Mouse (Mus musculus): ENCODE results near the gene Lbh. TPM values are rescaled to one million over a fixed set of nuclear protein-coding genes. Genes with fewer than 3 reads are reported as not detected.

Lbh gene
- total RNA-seq, 2 experiments from 2014 or later = 34.2 to 36.1 TPM

DNA sequence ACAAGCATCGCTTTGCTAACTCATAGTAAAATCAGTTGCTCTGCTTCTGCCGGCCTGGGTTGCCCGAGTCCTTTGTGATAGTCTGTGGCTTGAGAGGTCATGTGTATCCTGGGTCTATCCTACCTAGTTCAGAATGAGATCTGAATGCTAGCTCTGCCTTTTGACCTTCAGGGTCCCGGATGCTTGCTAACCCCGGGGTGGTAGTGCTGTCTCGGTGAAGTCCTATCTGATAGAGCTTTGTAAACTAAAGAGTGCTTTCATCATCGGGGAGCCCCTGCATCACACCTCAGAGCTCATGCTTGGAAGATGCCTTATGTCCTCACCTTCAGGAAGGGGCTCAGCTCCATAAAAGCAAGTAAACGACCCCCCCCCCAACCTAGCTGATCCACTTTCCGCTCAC is 19.1 kb downstream of the Lbh start:
- DNase-seq (ENCODE audit: extremely low spot score in 1 of 2, low spot score in 1 of 2) = no peak

- DNase-seq (ENCODE audit: extremely low spot score in 1 of 2, low spot score in 1 of 2) = no peak
Measured at GRCm38 (mm10) chr17:72938026-72938795, 20.1 kb downstream of the Lbh start.

DNA sequence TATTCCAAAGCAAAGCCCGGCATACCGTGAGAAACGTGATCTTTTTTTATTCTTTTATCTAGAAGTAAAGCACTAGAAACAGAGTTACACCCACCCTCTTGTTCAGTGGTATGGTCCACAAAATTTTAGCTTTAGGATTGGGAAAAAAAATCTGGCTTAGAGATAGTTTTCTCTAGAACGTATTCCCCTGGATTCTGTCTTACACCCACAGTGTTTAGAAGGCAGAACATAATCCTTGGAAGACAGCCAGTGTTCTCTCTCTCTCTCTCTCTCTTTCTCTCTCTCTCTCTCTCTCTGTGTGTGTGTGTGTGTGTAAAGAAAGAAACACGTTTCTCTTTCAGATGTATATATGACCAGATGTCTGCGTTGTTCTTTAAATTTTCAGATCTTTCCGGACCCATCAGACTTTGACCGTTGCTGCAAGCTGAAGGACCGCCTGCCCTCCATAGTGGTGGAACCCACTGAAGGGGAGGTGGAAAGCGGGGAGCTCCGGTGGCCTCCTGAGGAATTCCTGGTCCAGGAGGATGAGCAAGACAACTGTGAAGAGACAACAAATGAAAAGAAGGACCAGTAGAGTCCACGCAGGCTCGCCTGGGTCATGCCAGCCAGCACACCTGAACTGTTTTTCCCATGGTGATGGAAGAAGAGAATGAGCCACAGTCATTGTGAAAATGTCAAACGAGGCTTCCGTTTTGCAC is 20.9 kb downstream of the Lbh start:
- no peak for DNase-seq (ENCODE audit: extremely low spot score in 1 of 2, low spot score in 1 of 2)

GRCm38 (mm10) chr17:72939569-72939899 is 21.4 kb downstream of the Lbh start:
- no peak for DNase-seq (ENCODE audit: extremely low spot score in 1 of 2, low spot score in 1 of 2)

DNA sequence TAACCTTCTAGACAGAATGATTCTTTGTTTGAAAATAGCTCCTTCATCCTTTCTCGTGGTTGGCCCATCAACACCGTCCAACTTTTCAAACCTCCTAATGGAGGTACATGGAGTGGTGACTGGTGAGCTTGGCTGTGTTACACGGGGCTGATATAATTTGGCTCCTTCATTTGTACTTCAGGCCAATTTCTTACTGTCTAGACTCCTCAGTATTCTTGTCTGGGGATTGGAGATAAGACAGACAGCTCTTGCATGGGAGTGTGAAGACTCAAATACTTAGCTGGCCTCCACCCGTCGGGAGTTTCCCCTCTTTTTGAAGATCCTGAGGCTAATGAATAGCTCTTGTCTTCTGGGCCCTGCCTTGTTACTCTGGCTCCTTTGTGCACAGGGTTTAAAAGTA is 26.3 kb downstream of the Lbh start:
- no peak for DNase-seq (ENCODE audit: extremely low spot score in 1 of 2, low spot score in 1 of 2)

- DNase-seq (ENCODE audit: extremely low spot score in 1 of 2, low spot score in 1 of 2) = no peak
Measured at GRCm38 (mm10) chr17:72947111-72947859, 29.2 kb downstream of the Lbh start.

GRCm38 (mm10) chr17:72948119-72948518 is 30.0 kb downstream of the Lbh start:
- DNase-seq (ENCODE audit: extremely low spot score in 1 of 2, low spot score in 1 of 2) = no peak

GRCm38 (mm10) chr17:72949247-72949701 is 31.2 kb downstream of the Lbh start:
- DNase-seq (ENCODE audit: extremely low spot score in 1 of 2, low spot score in 1 of 2) = no peak

GRCm38 (mm10) chr17:72951331-72951730 is 33.2 kb downstream of the Lbh start:
- no peak for DNase-seq (ENCODE audit: extremely low spot score in 1 of 2, low spot score in 1 of 2)

- DNase-seq (ENCODE audit: extremely low spot score in 1 of 2, low spot score in 1 of 2) = no peak
Measured at GRCm38 (mm10) chr17:72953811-72954685, 35.9 kb downstream of the Lbh start.

DNA sequence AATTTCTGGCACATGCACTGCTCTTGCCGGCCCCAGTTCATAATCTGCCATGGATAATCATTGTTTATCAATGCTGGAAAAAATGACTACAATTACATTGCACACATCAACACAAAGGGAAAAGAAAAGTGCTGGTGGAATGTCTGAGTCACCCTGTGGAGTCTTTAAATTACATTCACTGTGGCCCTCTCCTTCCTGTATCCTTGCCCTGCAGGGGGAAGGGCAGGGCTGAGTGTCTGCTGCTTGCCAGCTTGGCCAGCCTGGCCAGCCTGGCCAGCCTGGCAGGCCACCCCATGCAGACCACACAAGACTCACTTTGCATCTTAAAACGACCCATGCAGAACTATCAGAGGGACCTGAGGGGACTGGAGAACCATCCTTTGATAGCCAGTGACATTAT is 37.4 kb downstream of the Lbh start:
- DNase-seq (ENCODE audit: extremely low spot score in 1 of 2, low spot score in 1 of 2) = no peak

DNA sequence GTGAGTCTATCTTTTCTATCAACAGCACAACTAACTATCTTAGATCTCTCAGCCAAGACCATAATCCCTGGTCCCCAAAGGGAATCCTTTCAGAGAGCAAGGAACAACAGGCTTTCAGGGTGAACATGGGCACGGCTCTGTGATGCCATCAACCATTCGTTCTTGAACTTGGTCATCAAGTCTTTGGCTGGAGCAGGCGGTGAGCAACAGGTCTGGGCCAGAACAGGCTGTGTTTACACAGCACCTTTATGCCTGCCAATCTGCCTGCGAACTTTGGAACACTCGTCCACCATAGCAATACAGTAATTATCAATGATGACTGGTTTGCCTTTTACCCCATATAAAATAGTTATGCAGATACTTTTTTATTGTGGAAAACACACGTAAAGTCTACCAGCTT is 38.9 kb downstream of the Lbh start:
- DNase-seq (ENCODE audit: extremely low spot score in 1 of 2, low spot score in 1 of 2) = no peak

DNA sequence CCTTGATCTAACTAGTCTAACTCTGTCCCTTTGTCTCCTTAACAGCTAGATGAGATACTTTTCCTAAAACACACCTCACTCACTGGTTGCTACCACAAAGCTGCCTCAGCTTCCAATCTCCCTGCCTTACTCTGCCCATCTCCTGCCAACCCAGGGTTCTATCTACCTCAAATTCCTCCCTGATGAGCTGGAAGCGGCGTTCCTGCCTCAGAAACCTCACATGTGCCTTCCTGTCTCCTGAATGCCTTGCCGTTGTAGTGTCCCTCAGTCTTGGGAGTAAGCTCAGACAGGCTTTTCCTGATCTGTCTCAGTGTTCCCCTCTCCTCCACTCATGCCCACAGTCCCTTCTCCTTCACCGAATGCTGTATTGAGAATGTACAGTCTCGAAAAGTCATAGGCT is 40.8 kb downstream of the Lbh start:
- DNase-seq (ENCODE audit: extremely low spot score in 1 of 2, low spot score in 1 of 2) = no peak

DNA sequence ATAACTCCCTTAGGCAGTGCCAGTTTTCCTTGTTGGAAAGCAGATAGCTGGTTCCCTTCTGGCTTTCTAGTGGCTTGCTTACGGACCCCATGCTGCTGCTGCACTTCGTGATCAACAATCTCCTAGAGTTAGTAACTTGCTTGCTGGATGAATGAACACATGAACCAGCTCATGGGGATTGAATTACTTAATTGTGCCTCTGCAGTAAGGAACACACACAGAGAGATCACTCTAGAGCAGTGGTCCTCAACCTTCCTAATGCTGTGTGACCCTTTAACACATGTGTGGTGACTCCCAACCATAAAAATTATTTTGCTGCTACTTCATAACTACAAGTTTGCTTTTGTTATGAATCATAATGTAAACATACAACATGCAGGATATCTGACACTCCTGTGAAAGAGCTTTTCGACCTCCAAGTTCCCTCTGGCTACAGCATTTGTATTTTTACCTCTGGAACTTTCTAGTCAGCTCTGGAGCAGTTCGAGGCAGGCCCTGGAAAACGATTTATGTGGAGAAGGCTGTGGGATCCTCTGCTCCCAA is 41.5 kb downstream of the Lbh start:
- DNase-seq (ENCODE audit: extremely low spot score in 1 of 2, low spot score in 1 of 2) = no peak

GRCm38 (mm10) chr17:72960243-72960642 is 42.1 kb downstream of the Lbh start:
- no peak for DNase-seq (ENCODE audit: extremely low spot score in 1 of 2, low spot score in 1 of 2)

DNA sequence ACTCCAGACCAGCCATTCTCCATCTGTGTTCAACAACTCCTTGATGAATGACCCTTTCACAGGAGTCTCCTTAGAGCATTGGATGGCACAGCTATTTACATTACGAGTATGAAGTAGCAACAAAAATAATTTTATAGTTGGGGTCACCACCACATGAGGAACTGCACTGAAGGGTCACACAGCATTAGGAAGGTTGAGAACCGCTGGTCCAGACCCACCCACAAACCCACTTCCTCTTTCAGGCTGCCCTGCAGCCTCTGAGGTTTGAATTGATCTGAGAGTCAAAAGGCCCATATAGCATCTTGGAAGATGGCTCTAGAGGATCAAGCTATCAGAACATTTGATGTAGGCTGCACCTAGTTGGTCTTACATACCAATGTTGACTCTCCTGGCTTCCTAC is 42.8 kb downstream of the Lbh start:
- no peak for DNase-seq (ENCODE audit: extremely low spot score in 1 of 2, low spot score in 1 of 2)

DNA sequence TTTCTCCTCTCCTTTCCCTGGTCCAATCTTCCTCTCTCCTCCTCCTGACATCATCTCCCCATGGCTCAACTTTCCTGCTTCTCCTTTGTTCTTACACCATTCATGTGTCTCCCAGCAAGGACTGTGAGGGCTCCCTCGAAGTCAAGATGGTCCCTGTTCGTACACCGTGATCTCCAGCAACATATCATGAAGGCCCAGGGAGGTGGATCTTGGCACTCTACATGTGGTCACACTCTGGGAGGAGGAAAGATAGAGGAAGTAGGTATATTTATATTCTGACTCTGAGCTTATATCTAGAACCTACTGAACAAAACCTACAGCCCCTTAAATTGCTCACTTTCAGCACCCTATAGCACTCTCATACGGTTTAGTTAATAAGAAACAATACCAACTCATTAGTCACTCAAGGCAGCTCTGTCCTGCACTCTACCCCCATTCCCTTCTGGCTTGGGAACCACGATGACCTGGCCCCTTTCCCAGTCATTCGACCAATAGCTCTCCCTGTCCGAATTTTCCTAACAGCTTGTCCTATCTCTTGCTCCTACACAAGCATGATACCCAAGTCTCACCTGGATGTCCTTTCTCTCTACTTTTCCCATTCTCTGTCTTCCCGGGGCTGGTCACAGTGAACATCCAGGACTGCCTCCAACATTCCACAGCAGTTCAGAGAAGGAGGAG is 44.0 kb downstream of the Lbh start:
- DNase-seq (ENCODE audit: extremely low spot score in 1 of 2, low spot score in 1 of 2) = no peak

DNA sequence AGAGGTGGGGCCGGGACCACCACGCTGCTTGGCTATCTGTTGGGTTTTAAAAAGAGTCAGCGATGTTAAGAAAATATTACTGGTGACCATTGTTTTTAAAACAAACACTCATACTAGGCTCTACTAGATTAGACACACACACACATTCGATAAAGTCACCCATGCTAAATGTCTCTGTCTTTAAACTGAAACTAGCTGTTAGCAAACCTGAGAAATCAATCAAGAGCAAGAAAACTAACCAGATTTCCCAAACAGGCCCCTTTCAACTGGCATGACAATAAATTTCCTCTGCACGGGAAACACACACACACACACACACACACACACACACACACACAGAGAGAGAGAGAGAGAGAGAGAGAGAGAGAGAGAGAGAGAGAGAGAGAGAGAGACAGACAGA is 47.6 kb downstream of the Lbh start:
- no peak for DNase-seq (ENCODE audit: extremely low spot score in 1 of 2, low spot score in 1 of 2)

GRCm38 (mm10) chr17:72966091-72966531 is 48.0 kb downstream of the Lbh start:
- no peak for DNase-seq (ENCODE audit: extremely low spot score in 1 of 2, low spot score in 1 of 2)

- DNase-seq (ENCODE audit: extremely low spot score in 1 of 2, low spot score in 1 of 2) = no peak
Measured at GRCm38 (mm10) chr17:72966878-72967277, 48.8 kb downstream of the Lbh start.
